Mouse (Mus musculus): ENCODE results near the gene Rnf225.

DNA sequence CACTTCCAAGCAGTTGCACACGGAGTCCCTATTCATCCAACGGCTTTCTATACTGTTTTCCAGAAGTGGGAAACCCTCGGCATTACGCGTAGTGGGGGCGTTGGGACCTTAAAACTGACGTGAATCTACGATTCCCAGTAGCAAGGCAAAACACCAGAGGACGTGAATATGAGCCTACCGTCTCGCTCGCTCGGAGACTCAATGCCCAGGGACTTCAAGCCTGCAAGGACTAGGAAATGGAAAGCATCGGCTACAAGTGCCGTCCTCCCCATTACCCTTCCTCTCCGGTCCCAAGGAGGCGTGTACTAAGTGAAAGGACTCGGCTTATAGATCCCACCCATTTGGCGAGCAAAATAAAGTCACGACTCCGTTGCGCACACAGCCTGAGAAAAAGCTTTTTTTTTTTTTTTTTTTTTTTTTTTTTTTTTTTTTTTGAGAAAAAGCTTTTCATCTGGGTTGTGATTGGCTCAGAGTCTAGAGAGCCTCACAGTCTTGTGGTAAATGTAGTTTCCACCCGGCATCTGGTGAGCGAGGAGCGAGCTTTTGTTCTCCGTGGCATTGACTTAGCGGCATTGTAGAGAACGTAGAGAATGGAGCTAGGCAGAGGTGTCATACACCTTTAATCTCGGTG, 34.4 kb downstream of the Rnf225 start:
- TF ChIP-seq CTCF (IDR thresholded peaks at IDR 0.05; ENCODE audit: insufficient read depth, low read depth, low read length) (no peak), POLR2A (IDR thresholded peaks at IDR 0.05; ENCODE audit: insufficient read depth, low read depth, low read length) (peak; percentile 37; the same call in 1 of the 2 replicates)
